Mouse (Mus musculus): ENCODE measurements around the gene Tmx2.
"Not testable (repeated sequence)": the region's sequence is repeated elsewhere in the genome, so short reads cannot be mapped to it uniquely, and the experiment has no call there.

The Tmx2 gene

DNA sequence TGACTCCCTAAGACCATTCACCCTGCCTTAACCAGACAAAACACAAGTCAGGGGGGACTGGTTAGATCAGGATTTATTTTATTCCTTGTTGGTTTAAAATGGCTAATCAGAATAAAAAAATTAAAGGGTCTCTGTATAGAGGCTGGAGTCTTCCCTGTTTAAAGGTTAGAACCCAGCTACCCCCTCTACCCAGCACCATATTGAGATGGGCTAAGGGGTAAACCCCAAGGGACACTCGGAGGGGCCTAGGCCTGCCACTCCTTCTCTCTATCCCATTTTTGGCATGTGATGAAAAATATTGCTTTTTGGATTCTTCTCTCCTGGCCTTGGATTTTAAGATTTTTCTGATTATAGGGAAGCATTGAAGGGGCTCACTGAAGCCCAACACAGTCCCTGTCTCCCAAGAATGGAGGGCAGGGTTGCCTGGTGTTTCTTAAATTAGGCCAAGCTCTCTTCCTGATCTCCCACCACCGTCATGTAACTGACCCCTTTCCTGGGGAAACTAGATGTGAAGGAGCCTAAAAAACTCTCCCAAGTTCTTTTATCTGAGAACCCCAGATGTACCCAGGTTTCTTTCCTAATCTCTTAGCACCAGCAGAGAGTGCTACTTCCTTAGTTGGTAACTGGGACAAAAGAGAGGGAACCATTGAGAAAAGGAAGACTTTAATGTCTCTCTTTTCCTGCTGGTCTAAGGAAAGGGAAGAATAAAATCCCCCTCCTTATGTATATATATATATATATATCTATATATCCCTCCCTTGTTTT, 9.3 kb upstream of the Tmx2 start:
- DNase-seq (ENCODE audit: low spot score in 2 of 2), result no peak

DNA sequence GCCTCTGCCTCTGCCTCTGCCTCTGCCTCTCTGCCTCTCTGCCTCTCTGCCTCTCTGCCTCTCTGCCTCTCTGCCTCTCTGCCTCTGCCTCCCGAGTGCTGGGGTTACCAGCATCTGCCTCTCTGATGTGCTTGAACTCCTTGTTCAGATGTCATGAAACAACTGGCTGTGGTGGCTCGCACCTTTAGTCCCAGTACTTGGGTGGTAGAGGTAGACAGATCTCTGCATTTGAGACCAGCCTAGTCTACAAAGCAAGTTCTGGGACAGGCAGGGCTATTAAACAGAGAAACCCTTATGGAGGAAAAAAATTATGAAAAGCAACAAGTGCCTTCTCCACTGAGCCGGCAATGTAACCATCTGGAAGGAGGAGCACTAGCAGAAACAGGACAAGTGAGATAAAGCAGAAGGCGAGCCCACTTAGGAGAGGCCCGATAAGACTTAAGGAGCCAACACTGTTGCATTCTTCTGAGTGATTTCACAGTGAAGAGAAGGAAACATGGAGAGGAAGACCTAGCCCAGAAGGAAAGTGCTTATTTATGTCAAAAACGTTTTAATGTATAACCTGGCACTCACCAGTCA, 3.8 kb upstream of the Tmx2 start:
- DNase-seq (ENCODE audit: low spot score in 2 of 2), result no peak

DNA sequence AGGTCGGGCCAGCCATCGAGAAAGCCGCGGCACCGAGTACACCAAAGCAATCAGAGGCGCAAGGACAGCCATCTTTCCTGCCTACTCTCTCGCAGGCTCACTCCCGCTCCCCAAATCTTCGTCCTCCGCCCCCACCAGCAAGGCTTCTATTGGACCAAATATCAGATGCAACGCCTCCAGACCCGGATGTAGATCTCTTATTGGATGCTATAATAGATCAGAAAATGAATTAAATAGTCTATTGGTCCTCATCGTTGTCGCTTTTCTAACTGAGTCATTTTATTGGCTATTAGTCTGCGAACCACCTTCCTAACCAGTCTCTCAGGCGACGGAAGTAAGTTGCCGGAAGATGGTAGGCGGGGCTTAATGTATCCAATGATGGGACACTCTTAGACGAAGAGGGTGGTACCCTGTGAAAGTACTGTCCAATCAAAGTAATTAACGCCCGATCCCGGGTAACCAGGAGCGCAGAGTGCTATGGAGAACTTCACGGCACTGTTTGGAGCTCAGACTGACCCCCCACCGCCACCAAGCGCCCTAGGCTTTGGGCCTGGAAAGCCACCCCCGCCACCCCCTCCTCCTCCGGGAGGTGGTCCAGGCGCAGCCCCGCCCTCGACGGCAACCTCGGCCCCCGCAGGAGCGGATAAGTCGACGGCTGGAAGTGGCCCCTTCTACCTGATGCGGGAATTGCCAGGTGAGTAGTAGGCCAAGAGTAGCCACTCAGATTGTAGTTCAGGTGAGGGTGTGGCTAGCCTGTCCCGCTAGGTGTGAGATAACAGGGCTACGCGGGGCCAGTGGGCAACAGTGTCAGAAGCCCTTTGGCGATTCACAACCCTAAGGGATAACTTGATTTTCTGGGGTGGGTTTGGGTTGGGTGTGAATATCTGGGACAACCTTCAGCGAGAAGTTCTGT, 716 bp downstream of the Tmx2 start, which contains the start of the genes Gm28635 and Med19:
Gene Gm28635, minus strand, starts transcription at position 74 of the 913 bp plus-strand sequence.
Gene Med19, plus strand, starts transcription at position 435 of the 913 bp plus-strand sequence.
- peak; percentile 93 for DNase-seq (ENCODE audit: low spot score in 2 of 2)

- no peak for DNase-seq (ENCODE audit: low spot score in 2 of 2)
Observed at GRCm38 (mm10) chr2:84677270-84677967, 1.5 kb downstream of the Tmx2 start.

DNA sequence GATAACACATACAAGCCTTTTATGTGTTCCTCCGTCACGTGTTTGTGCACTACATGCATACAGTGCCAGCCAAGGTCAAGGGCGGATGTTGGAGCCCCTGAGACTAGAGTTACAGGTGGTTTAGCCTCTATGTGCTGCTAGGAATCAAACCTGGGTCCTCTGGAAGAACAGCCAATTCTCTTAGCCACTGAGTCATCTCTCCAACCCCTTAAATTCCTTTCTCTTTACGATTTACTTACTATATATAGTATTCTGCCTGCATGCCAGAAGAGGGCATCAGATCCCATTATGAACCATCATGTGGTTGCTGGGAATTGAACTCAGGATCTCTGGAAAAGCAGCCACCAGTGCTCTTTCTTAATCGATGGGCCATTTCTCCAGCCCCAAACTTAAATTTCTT, 7.4 kb downstream of the Tmx2 start:
- DNase-seq (ENCODE audit: low spot score in 2 of 2), result not testable (repeated sequence)

GRCm38 (mm10) chr2:84670569-84670933, 8.4 kb downstream of the Tmx2 start, which contains the start of gene Selenoh:
Selenoh (minus strand) TSS chr2:84670770.
- DNase-seq (ENCODE audit: low spot score in 2 of 2), result peak; percentile 76 to 85

- DNase-seq (ENCODE audit: low spot score in 2 of 2), result peak; percentile 21 to 26
Observed at GRCm38 (mm10) chr2:84669828-84670568, 8.9 kb downstream of the Tmx2 start.

DNA sequence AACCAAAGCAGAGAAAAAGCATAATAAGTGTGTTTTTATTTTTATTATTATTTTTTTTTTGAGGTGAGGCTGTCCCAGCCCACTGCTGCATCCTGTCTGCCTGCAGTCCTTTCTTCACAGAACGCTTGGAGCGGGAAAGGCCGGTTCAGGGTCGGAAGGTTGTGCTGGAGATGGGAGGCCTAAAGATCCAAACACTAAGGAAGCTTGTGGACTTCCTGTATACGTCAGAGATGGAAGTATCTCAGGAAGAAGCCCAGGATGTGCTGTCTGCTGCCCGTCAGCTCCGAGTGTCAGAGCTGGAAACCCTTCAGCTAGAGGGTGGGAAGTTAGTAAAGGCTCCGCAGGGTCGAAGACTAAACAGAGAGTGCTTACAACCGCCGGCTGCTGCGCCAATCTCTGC, 12.9 kb downstream of the Tmx2 start:
- no peak for DNase-seq (ENCODE audit: low spot score in 2 of 2)

DNA sequence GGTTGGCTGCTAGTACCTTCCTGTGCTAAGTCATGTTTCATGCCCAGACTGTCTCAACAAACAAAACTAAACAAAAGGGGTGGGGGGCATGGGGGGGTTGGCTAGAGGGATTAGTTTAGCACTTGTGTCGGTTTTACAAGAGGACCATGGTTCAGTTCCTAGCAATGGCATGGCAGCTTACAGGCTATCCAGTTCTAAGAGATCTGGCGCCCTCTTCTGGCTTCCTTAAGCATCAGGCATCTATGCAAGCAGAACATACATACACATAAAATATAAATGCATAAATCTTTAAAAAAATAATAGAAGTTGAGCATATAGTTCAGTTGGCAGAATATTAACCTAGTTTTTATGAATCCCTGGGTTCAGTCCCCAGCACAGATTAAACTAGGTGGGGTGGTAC, 16.1 kb downstream of the Tmx2 start:
- peak; percentile 13 to 60 for DNase-seq (ENCODE audit: low spot score in 2 of 2)

GRCm38 (mm10) chr2:84660253-84660652, 18.7 kb downstream of the Tmx2 start:
- DNase-seq (ENCODE audit: low spot score in 2 of 2), result peak; percentile 36 to 57

DNA sequence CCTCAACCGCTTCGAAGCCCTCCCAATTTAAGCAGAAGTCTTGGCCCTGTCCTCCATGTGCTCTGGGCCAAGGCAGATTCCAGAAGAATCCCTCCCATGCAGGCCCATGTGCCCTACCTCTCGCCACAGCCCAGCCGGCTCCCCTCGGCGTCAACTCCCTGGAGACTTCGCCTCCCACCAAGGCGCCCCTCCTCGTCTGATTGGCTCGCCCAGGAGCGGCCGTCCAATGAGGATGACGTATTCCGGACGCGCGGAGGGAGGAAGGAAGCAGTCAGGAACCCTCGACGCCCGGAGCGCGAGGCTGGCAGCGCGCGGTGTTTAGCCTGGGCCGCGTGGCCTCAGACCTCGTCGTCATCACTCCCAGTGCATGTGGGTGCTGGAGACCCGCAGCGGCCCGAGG, 20.1 kb downstream of the Tmx2 start, which contains the start of gene Btbd18:
Gene Btbd18, plus strand, starts transcription at position 274 of the 400 bp plus-strand sequence.
- no peak for DNase-seq (ENCODE audit: low spot score in 2 of 2)

DNA sequence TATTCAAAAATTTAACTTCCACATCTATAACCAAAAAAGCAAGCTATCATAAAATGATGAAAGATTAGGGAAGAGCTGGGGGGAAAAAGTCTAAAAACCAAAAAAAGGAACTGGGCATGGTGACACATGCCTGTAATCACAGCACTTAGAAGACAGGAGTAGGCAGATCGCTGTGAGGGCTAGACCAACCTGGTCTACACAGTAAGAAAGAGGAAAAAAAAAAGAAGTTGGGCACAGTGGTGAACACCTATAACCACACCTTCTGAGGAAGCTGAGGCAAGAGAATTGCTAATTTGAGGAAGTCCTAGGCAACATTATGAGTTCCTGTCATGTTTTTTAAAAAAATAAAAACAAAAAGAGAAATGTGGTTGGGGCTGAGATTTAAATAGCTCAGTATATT, 23.1 kb downstream of the Tmx2 start:
- DNase-seq (ENCODE audit: low spot score in 2 of 2), result peak in 1 of 2 experiments; percentile 26

DNA sequence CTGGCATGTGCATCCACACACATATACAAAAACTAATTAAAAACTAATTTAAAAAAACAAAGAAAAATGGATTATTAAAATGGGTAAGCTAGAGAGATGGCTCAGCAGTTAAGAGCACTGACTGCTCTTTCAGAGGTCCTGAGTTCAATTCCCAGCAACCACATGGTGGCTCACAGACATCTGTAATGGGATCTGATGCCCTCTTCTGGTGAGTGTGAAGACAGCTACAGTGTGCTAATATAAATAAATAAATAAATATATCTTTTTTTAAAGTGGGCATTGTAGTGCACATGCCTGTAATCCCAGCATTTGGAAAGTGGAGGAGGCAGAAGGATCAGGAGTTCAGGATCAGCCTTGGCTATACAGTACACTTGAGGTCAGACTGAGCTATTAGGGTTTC, 25.6 kb downstream of the Tmx2 start:
- no peak for DNase-seq (ENCODE audit: low spot score in 2 of 2)

- DNase-seq (ENCODE audit: low spot score in 2 of 2), result no peak
Observed at GRCm38 (mm10) chr2:84650464-84651195, 28.3 kb downstream of the Tmx2 start, which contains the start of gene Ctnnd1. Ctnnd1 (minus strand) TSS chr2:84650765.

GRCm38 (mm10) chr2:84649674-84650073, 29.3 kb downstream of the Tmx2 start:
- no peak for DNase-seq (ENCODE audit: low spot score in 2 of 2)

DNA sequence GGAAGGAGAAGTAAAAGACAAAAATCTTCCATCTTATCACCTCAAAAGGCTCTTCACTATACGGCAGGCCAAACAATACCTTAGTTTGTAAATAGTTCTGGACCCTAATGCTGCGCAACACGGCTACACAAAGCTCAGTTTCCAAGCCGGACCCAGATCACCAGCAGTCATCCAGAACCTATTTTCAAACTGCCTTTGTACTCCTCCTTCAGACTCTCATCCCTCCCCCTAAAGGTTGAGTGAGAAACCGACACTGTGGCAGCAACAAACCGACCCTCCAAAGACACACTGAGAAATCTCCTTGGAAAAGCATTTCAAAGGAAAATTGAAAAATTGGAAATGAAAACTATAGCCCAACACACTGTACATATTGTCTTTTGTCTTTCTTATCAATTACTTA, 30.6 kb downstream of the Tmx2 start:
- DNase-seq (ENCODE audit: low spot score in 2 of 2), result no peak

- DNase-seq (ENCODE audit: low spot score in 2 of 2), result no peak
Observed at GRCm38 (mm10) chr2:84647051-84647568, 31.8 kb downstream of the Tmx2 start.

GRCm38 (mm10) chr2:84646138-84646537, 32.8 kb downstream of the Tmx2 start:
- no peak for DNase-seq (ENCODE audit: low spot score in 2 of 2)

DNA sequence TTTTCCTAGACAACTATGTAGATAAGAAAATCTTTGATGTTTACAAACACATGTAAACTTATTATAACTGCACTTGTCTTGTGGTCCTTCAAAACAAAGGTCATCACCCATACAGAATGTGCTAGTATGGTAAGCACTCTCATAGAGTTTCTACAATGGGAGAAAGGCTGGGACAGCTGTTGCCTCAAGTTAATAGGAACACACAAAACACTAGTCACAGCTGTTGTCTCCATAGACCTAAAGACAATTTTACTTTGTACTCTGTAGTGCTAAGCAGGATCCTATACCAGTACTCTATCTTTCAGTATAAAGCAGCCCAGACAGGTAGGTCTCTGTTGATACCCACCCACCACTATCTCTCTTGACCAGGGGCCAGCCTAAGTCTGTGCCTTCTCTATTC, 38.1 kb downstream of the Tmx2 start:
- no peak for DNase-seq (ENCODE audit: low spot score in 2 of 2)

Data from natural killer cell, adult 2 months (primary cell).